ENCODE assay signal across 8 mouse cellular contexts in genomic region chr1:86531547-86532321, GRCm38 (mm10). TPM values are rescaled to one million over a fixed set of nuclear protein-coding genes. Genes with fewer than 3 reads are reported as not detected.
DNase-seq lines count a peak whose midpoint lies in the region; ATAC-seq lines count a peak whose summit lies in the region.

No protein-coding gene starts in this region.

- H3K9me3 ChIP-seq in lung, embryonic 15.5 days: no peaks in the 10 kb centered on the region
- H3K9me3 ChIP-seq in embryonic facial prominence, embryonic 10.5 days: no peaks in the 10 kb centered on the region
- no peaks in the 10 kb centered on the region for H3K9me3 ChIP-seq in intestine, embryonic 15.5 days

- H3K4me1 ChIP-seq in lung, embryonic 15.5 days: peaks cover 33% of the 10 kb centered on the region
- H3K4me1 ChIP-seq in embryonic facial prominence, embryonic 10.5 days: peaks cover 33% of the 10 kb centered on the region
- peaks cover 27% of the 10 kb centered on the region for H3K4me1 ChIP-seq in intestine, embryonic 15.5 days (replicated peaks)

- peak overlapping the region; percentile 26; the same call in 1 of the 2 replicates for H3K4me2 ChIP-seq in lung, embryonic 15.5 days
- peak overlapping the region; percentile 31 for H3K4me2 ChIP-seq in intestine, embryonic 15.5 days (replicated peaks)

- H3K9ac ChIP-seq in lung, embryonic 15.5 days: peak overlapping the region; percentile 25; the same call in 1 of the 2 replicates
- peak overlapping the region; percentile 36; the same call in 1 of the 2 replicates for H3K9ac ChIP-seq in intestine, embryonic 15.5 days

- 5% methylated on average over 13 of the region's 13 CpGs for WGBS in lung, embryonic 15.5 days
- WGBS in embryonic facial prominence, embryonic 10.5 days: 3% methylated on average over 13 of the region's 13 CpGs
- WGBS in intestine, embryonic 15.5 days: 9% methylated on average over 13 of the region's 13 CpGs

- peak overlapping the region; percentile 9; the same call in 1 of the 2 replicates for H3K4me3 ChIP-seq in lung, embryonic 15.5 days
- peak overlapping the region; percentile 38 for H3K4me3 ChIP-seq in embryonic facial prominence, embryonic 10.5 days
- no peak overlapping the region for H3K4me3 ChIP-seq in intestine, embryonic 15.5 days (replicated peaks)

- ATAC-seq in lung, embryonic 15.5 days (ENCODE audit: borderline replicate concordance, extremely low read depth, low FRiP score, low TSS enrichment): no peak
- peak; percentile 28 for ATAC-seq in intestine, embryonic 15.5 days
- ATAC-seq in megakaryocyte-erythroid progenitor cell, adult 5-6 weeks (replicated peaks; ENCODE audit: low FRiP score, low TSS enrichment, poor library complexity, severe bottlenecking): peak; percentile 20

- peak overlapping the region; percentile 65 for H3K27ac ChIP-seq in lung, embryonic 15.5 days
- peak overlapping the region; percentile 54 for H3K27ac ChIP-seq in embryonic facial prominence, embryonic 10.5 days (replicated peaks)
- H3K27ac ChIP-seq in intestine, embryonic 15.5 days: peak overlapping the region; percentile 66

- DNase-seq in lung, postnatal 25 days (ENCODE audit: low spot score): no peak
- DNase-seq in embryonic facial prominence, embryonic 10.5 days (ENCODE audit: low spot score): peak; percentile 80
- DNase-seq in natural killer cell, adult 2 months (ENCODE audit: low spot score in 2 of 2): no peak
- DNase-seq in spleen, adult 18-20 months: no peak
- no peak for DNase-seq in right cerebral cortex, postnatal 25 days

- H3K36me3 ChIP-seq in lung, embryonic 15.5 days: peaks cover 26% of the 10 kb centered on the region
- H3K36me3 ChIP-seq in embryonic facial prominence, embryonic 10.5 days (replicated peaks): peaks cover 64% of the 10 kb centered on the region
- peaks cover 12% of the 10 kb centered on the region for H3K36me3 ChIP-seq in intestine, embryonic 15.5 days

- H3K27me3 ChIP-seq in lung, embryonic 15.5 days: no peaks in the 10 kb centered on the region
- H3K27me3 ChIP-seq in embryonic facial prominence, embryonic 10.5 days (replicated peaks; ENCODE audit: low read depth, poor library complexity, severe bottlenecking): no peaks in the 10 kb centered on the region
- H3K27me3 ChIP-seq in intestine, embryonic 15.5 days (replicated peaks): no peaks in the 10 kb centered on the region

RNA-seq across cellular contexts. Expression of gene Ptma, which starts 5.2 kb away (rescaled TPM):
- polyA plus RNA-seq in lung, embryonic 15.5 days (2015; fragmentation: Nextera tagmentation; extraction: Ambion mirVana): 2,819 and 2,940 TPM in 2 replicates
- polyA plus RNA-seq in embryonic facial prominence, embryonic 10.5 days (2016; fragmentation: Nextera tagmentation; extraction: Ambion mirVana): 3,352 and 3,592 TPM in 2 replicates
- 2,151 and 2,475 TPM in 2 replicates for polyA plus RNA-seq in intestine, embryonic 15.5 days (2015; fragmentation: Nextera tagmentation; extraction: Ambion mirVana)
- 2,834 and 3,273 TPM in 2 replicates for total RNA-seq in megakaryocyte-erythroid progenitor cell, adult 5-6 weeks (2014; fragmentation: Nextera tagmentation)
- 4,983 and 7,914 TPM in 2 replicates for total RNA-seq in megakaryocyte-erythroid progenitor cell, adult 5-6 weeks (2017)

RNA-seq across cellular contexts. Expression of gene Pde6d, which starts 50.7 kb away (rescaled TPM):
- 64.0 and 64.4 TPM in 2 replicates for polyA plus RNA-seq in lung, embryonic 15.5 days (2015; fragmentation: Nextera tagmentation; extraction: Ambion mirVana)
- 60.8 and 61.2 TPM in 2 replicates for polyA plus RNA-seq in embryonic facial prominence, embryonic 10.5 days (2016; fragmentation: Nextera tagmentation; extraction: Ambion mirVana)
- 45.8 and 56.6 TPM in 2 replicates for polyA plus RNA-seq in intestine, embryonic 15.5 days (2015; fragmentation: Nextera tagmentation; extraction: Ambion mirVana)
- 36.5 and 52.7 TPM in 2 replicates for total RNA-seq in megakaryocyte-erythroid progenitor cell, adult 5-6 weeks (2014; fragmentation: Nextera tagmentation)
- total RNA-seq in megakaryocyte-erythroid progenitor cell, adult 5-6 weeks (2017): 13.2 TPM in 2 replicates

RNA-seq across cellular contexts. Expression of gene Cops7b, which starts 51.0 kb away (rescaled TPM):
- polyA plus RNA-seq in lung, embryonic 15.5 days (2015; fragmentation: Nextera tagmentation; extraction: Ambion mirVana): 36.0 and 37.8 TPM in 2 replicates
- polyA plus RNA-seq in embryonic facial prominence, embryonic 10.5 days (2016; fragmentation: Nextera tagmentation; extraction: Ambion mirVana): 74.1 and 75.7 TPM in 2 replicates
- polyA plus RNA-seq in intestine, embryonic 15.5 days (2015; fragmentation: Nextera tagmentation; extraction: Ambion mirVana): 32.3 and 33.0 TPM in 2 replicates
- 21.2 and 25.6 TPM in 2 replicates for total RNA-seq in megakaryocyte-erythroid progenitor cell, adult 5-6 weeks (2014; fragmentation: Nextera tagmentation)
- total RNA-seq in megakaryocyte-erythroid progenitor cell, adult 5-6 weeks (2017): 17.2 and 19.1 TPM in 2 replicates
